Mouse (Mus musculus): ENCODE results near the gene Ankrd55.

GRCm38 (mm10) chr13:112342971-112343627, 54.8 kb downstream of the Ankrd55 start:
- TF ChIP-seq POLR2A (IDR thresholded peaks at IDR 0.05; ENCODE audit: low read depth, low read length) (no peak), CTCF (IDR thresholded peaks at IDR 0.05; ENCODE audit: extremely low read depth, insufficient read length, insufficient replicate concordance, low read depth, low read length) (no peak)
